ENCODE assay signal across 8 mouse cellular contexts in genomic region chr7:73524454-73524952, GRCm38 (mm10). TPM values are rescaled to one million over a fixed set of nuclear protein-coding genes. Genes with fewer than 3 reads are reported as not detected.
A peak's percentile ranks its signal among the peaks of the same experiment; 100 is the strongest.
DNase-seq lines count a peak whose midpoint lies in the region; ATAC-seq and TF ChIP-seq lines count a peak whose summit lies in the region.

No protein-coding gene starts in this region.

- TF ChIP-seq POLR2A in limb, embryonic 14.5 days (IDR thresholded peaks at IDR 0.05; ENCODE audit: borderline replicate concordance, extremely low read depth, insufficient read depth, insufficient read length): no peak

- DNase-seq in layer of hippocampus, adult 2 months (ENCODE audit: low spot score in 2 of 2): peak; percentile 61 to 69
- no peak for DNase-seq in layer of hippocampus, postnatal 36 days
- DNase-seq in cerebellum, adult 18-20 months: peak; percentile 63 to 66
- peak; percentile 76 for DNase-seq in hindlimb bud, embryonic 11.5 days (ENCODE audit: extremely low spot score, low read depth, low spot score)
- DNase-seq in limb, embryonic 14.5 days (ENCODE audit: low spot score): peak; percentile 83
- DNase-seq in midbrain, embryonic 14.5 days: peak; percentile 89
- peak; percentile 64 for DNase-seq in thymus, postnatal 14 days

- TF ChIP-seq CTCF in layer of hippocampus, adult 2 months (conservative IDR thresholded peaks at IDR 0.05): peak; percentile 89

- no peaks in the 10 kb centered on the region for H3K9me3 ChIP-seq in forebrain, embryonic 16.5 days (ENCODE audit: control insufficient read depth, low read length)
- no peaks in the 10 kb centered on the region for H3K9me3 ChIP-seq in limb, embryonic 14.5 days (ENCODE audit: control insufficient read depth, low read length)
- no peaks in the 10 kb centered on the region for H3K9me3 ChIP-seq in midbrain, embryonic 14.5 days (ENCODE audit: control insufficient read depth, low read length)

- H3K4me2 ChIP-seq in forebrain, embryonic 16.5 days (ENCODE audit: low read length): peak overlapping the region; percentile 11
- 0 out of 2 replicates have a peak overlapping the region, but pooled peaks have one; percentile 21 for H3K4me2 ChIP-seq in limb, embryonic 14.5 days (replicated peaks; ENCODE audit: low read depth, low read length, severe bottlenecking)
- H3K4me2 ChIP-seq in midbrain, embryonic 14.5 days (ENCODE audit: low read length): peak overlapping the region; percentile 25; the same call in 1 of the 2 replicates

- no peak overlapping the region; the same call in 1 of the 2 replicates for H3K4me3 ChIP-seq in layer of hippocampus, adult 2 months
- H3K4me3 ChIP-seq in forebrain, embryonic 16.5 days (replicated peaks; ENCODE audit: low read length): no peak overlapping the region
- H3K4me3 ChIP-seq in limb, embryonic 14.5 days (replicated peaks; ENCODE audit: low read length): no peak overlapping the region
- no peak overlapping the region for H3K4me3 ChIP-seq in midbrain, embryonic 14.5 days (replicated peaks; ENCODE audit: low read depth, low read length)

- WGBS in forebrain, embryonic 16.5 days: 30% methylated on average over 9 of the region's 9 CpGs
- 29% methylated on average over 9 of the region's 9 CpGs for WGBS in limb, embryonic 14.5 days
- 37% methylated on average over 9 of the region's 9 CpGs for WGBS in midbrain, embryonic 14.5 days

- ATAC-seq in forebrain, embryonic 16.5 days: peak; percentile 68
- ATAC-seq in limb, embryonic 14.5 days (ENCODE audit: low FRiP score, low read depth): peak; percentile 73
- peak; percentile 68; the same call in 1 of the 2 replicates for ATAC-seq in midbrain, embryonic 14.5 days (ENCODE audit: low FRiP score, low TSS enrichment)

- peaks cover 24% of the 10 kb centered on the region for H3K4me1 ChIP-seq in forebrain, embryonic 16.5 days (replicated peaks; ENCODE audit: control insufficient read depth, insufficient read depth, low read length)
- H3K4me1 ChIP-seq in limb, embryonic 14.5 days (ENCODE audit: control insufficient read depth, insufficient read depth, low read length): peaks cover 9% of the 10 kb centered on the region; the same call in 1 of the 2 replicates
- H3K4me1 ChIP-seq in midbrain, embryonic 14.5 days (ENCODE audit: control insufficient read depth, insufficient read depth, low read length): peaks cover 11% of the 10 kb centered on the region; the same call in 1 of the 2 replicates

- peaks cover 4% of the 10 kb centered on the region for H3K36me3 ChIP-seq in forebrain, embryonic 16.5 days (ENCODE audit: control insufficient read depth, insufficient read depth)
- H3K36me3 ChIP-seq in limb, embryonic 14.5 days (ENCODE audit: control insufficient read depth, insufficient read depth, low read length): peaks cover 34% of the 10 kb centered on the region
- peaks cover 6% of the 10 kb centered on the region; the same call in 1 of the 2 replicates for H3K36me3 ChIP-seq in midbrain, embryonic 14.5 days (ENCODE audit: control insufficient read depth, insufficient read depth, low read length)

- no peak overlapping the region; the same call in 1 of the 2 replicates for H3K9ac ChIP-seq in forebrain, embryonic 16.5 days (replicated peaks; ENCODE audit: low read depth, low read length)
- no peak overlapping the region for H3K9ac ChIP-seq in limb, embryonic 14.5 days (ENCODE audit: low read depth, low read length, severe bottlenecking)
- no peak overlapping the region for H3K9ac ChIP-seq in midbrain, embryonic 14.5 days (replicated peaks; ENCODE audit: low read length)

- no peaks in the 10 kb centered on the region for H3K27me3 ChIP-seq in forebrain, embryonic 16.5 days (replicated peaks; ENCODE audit: control insufficient read depth, insufficient read depth, low read length)
- no peaks in the 10 kb centered on the region for H3K27me3 ChIP-seq in limb, embryonic 14.5 days (ENCODE audit: control insufficient read depth, insufficient read depth, low read length)
- no peaks in the 10 kb centered on the region for H3K27me3 ChIP-seq in midbrain, embryonic 14.5 days (ENCODE audit: control insufficient read depth, insufficient read depth, low read length)

- H3K27ac ChIP-seq in layer of hippocampus, adult 2 months: peak overlapping the region; percentile 88
- H3K27ac ChIP-seq in forebrain, embryonic 16.5 days (ENCODE audit: low read length): peak overlapping the region; percentile 91
- peak overlapping the region; percentile 74 for H3K27ac ChIP-seq in limb, embryonic 14.5 days (replicated peaks; ENCODE audit: low read depth, low read length)
- H3K27ac ChIP-seq in midbrain, embryonic 14.5 days (replicated peaks; ENCODE audit: low read depth, low read length): peak overlapping the region; percentile 85

RNA-seq across cellular contexts. Expression of gene Chd2, which starts 17.1 kb away (rescaled TPM):
- total RNA-seq in layer of hippocampus, adult 2 months (2021): 10 to 100 TPM; 57.1 to 58.3 TPM
- 10 to 100 TPM; 46.4 to 61.7 TPM for total RNA-seq in layer of hippocampus, postnatal 36 days (2021)
- 56.8 and 60.2 TPM in 2 replicates for polyA plus RNA-seq in forebrain, embryonic 16.5 days (2015; fragmentation: Nextera tagmentation; extraction: Ambion mirVana)
- polyA plus RNA-seq in limb, embryonic 14.5 days (2012; rRNA removed): 55.6 and 61.7 TPM in 2 replicates
- 56.5 and 65.4 TPM in 2 replicates for polyA plus RNA-seq in limb, embryonic 14.5 days (2014; fragmentation: Nextera tagmentation; extraction: Ambion mirVana)
- polyA plus RNA-seq in midbrain, embryonic 14.5 days (2014; fragmentation: Nextera tagmentation; extraction: Ambion mirVana): 35.9 and 49.8 TPM in 2 replicates

Comparison
In these comparisons a context has a peak if more than half of its experiments do, and no peak if none do; other contexts are left out.
1. DNase-seq: peak in layer of hippocampus, adult 2 months (2 of 2), cerebellum, adult 18-20 months (2 of 2), hindlimb bud, embryonic 11.5 days (single experiment), limb, embryonic 14.5 days (single experiment), midbrain, embryonic 14.5 days (single experiment) and thymus, postnatal 14 days (single experiment); none in layer of hippocampus, postnatal 36 days (0 of 2).
2. Peak in every context shown above with its lines, with median percentiles within 50 percentile points of each other: H3K27ac ChIP-seq, ATAC-seq and H3K4me2 ChIP-seq.